Mouse (Mus musculus): ENCODE measurements around the gene Oas1h. TPM values are rescaled to one million over a fixed set of nuclear protein-coding genes. Genes with fewer than 3 reads are reported as not detected.
"Not testable (repeated sequence)": the region's sequence is repeated elsewhere in the genome, so short reads cannot be mapped to it uniquely, and the experiment has no call there.

Gene Oas1h
- polyA plus RNA-seq, 1 experiment from 2014 or later: not detected

DNA sequence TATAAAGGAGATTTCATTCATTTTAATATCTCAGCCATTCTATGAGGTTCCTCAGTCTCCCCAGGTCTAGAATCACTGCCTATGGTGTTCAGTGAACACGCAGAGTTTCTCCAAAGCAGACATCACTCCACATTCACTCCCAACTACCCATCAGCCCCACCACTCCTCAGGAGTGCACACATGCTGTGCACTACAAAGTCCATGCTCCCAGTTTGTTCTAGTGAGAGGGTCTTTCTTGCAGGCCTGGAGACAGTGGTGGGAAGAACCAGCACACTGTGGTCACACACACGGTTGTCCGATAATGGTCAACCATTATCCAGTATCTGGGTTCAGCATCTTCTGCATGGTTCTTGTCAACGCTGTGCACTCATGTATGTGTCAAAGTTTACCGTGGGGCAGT lies 40.8 kb downstream of the Oas1h start:
- no peak overlapping the region for H3K4me3 ChIP-seq (replicated peaks)
- H3K9me3 ChIP-seq (replicated peaks): 0 out of 2 replicates have a peak, but pooled peaks cover 5% of the 10 kb centered on the region
- no peaks in the 10 kb centered on the region for H3K4me1 ChIP-seq
- no peak overlapping the region for H3K9ac ChIP-seq (replicated peaks)
- 92% methylated on average over 5 of the region's 5 CpGs for WGBS
- H3K36me3 ChIP-seq: no peaks in the 10 kb centered on the region
- ATAC-seq (ENCODE audit: low FRiP score): no peak
- no peaks in the 10 kb centered on the region for H3K27me3 ChIP-seq (replicated peaks)
- no peak overlapping the region for H3K27ac ChIP-seq (replicated peaks)
- no peak overlapping the region for H3K4me2 ChIP-seq

DNA sequence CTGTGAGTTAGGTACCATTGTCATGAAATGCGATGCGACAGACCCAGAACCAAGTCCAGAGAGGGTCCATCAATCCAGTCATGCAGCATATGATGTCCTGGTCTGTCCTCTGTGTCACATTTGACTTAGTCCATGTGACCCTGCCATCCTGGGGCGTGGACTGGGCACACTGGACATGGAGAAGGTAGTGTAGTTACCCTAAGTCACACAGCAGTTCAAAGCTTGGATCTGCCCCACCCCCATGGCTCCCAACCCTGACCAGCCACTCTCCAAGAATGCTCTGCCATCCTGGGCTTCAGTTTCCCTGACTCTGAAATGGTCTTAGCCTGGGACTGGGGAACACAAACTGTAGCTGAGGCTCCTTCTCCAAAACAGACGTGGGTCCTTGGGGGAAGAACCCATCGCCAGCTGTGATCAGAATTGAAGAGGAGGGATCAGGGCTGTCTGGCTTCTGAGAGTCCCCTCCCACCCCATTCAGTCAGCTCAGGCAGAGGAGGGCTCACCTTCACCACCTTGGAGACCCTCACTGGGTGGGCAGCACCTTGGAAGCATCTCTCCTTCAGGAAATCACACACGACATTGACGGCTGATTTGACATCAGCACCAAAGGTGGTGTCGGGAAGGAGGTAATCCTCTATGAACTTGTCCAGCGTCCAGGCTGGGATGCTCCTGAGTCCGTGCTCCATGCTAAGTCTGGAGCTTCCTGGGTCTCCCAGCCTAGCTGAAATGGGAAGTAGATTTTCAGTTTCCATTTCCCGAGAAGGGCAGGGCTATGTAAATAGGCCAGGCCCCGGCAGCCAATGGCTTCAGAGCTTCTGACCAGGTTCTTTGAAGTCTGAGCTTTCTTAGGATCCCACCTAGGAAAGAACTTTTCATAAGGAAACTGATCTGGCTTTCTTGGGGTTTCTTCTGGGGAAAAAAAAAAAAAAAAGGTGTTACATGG lies 45.8 kb downstream of the Oas1h start, which contains the start of gene Oas1a:
Oas1a (minus strand) TSS at position 731 of the 943 bp plus-strand sequence.
- not testable (repeated sequence) for ATAC-seq (ENCODE audit: low FRiP score); H3K9me3 ChIP-seq (replicated peaks); H3K9ac ChIP-seq (replicated peaks); H3K27ac ChIP-seq (replicated peaks); H3K4me2 ChIP-seq; H3K4me1 ChIP-seq; H3K4me3 ChIP-seq (replicated peaks); H3K36me3 ChIP-seq; H3K27me3 ChIP-seq (replicated peaks)
- WGBS: 35% methylated on average over 9 of the region's 12 CpGs

DNA sequence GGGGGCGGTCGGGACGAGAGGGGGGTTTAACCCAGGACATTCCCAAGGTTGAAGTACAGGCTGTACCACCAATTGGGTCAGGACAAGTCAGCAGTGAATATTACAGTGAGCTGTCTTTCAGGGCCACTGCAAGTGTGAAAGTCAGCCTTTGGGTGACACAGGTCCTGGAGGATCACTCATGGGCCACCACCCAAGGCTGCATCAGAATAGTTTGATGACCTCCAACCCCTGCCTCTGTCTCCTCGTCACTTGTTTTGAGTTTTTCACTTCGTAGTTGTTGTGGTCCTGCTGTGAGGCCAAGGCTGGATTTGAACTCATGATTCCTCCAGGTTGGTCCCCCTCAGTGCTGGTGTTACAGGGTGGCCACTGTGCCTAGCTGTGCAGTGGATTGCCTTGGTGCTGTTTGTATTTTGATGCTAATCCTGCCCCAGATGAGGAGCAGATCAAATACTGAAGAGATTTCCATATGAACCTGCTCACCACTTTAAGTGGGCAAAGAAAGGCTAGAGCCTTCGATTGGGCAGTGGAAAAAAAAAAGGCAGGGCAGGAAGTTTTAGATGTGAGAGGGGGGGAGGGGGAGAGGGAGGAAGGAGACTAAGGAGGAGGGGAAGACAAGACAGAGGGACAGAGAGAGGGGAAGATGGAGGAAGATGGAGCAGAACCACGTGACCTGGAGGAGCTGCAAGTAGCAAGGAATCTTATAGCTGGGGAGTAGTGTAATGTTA lies 47.1 kb downstream of the Oas1h start:
- H3K4me3 ChIP-seq (replicated peaks): no peak overlapping the region
- ATAC-seq (ENCODE audit: low FRiP score): no peak

DNA sequence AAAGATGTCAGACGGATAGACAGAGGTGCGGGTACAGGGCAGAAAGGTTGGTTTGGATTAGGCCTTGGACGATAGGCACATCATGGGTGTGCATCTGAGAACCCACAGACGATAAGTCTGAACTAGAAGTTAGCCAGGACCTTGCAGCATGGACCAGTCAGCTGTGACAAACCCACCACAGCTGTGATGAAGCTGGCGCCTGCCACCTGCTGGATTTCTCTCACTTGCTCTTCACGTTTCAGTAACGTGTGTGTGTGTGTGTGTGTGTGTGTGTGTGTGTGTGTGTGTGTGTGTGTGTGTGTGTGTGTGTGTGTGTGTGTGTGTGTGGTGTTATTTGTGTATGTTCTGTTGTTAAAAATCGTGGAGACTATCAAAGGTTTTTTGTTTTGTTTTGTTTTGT lies 53.0 kb downstream of the Oas1h start, which contains the start of gene Oas1d:
Oas1d (plus strand) TSS at position 333 of the 400 bp plus-strand sequence.
- ATAC-seq (ENCODE audit: low FRiP score); H3K4me1 ChIP-seq; H3K9ac ChIP-seq (replicated peaks); H3K9me3 ChIP-seq (replicated peaks); H3K27ac ChIP-seq (replicated peaks); H3K36me3 ChIP-seq; H3K4me2 ChIP-seq; H3K4me3 ChIP-seq (replicated peaks); H3K27me3 ChIP-seq (replicated peaks): not testable (repeated sequence)
- WGBS: 64% methylated on average over 8 of the region's 8 CpGs

More for the DNA sequence above, 47.1 kb downstream of the Oas1h start:
- no peak overlapping the region for H3K27ac ChIP-seq (replicated peaks)
- H3K36me3 ChIP-seq: no peaks in the 10 kb centered on the region
- no peaks in the 10 kb centered on the region for H3K4me1 ChIP-seq
- H3K4me2 ChIP-seq: no peak overlapping the region
- no peaks in the 10 kb centered on the region for H3K27me3 ChIP-seq (replicated peaks)
- no peak overlapping the region for H3K9ac ChIP-seq (replicated peaks)
- H3K9me3 ChIP-seq (replicated peaks): no peaks in the 10 kb centered on the region
- 56% methylated on average over 7 of the region's 7 CpGs for WGBS

DNA sequence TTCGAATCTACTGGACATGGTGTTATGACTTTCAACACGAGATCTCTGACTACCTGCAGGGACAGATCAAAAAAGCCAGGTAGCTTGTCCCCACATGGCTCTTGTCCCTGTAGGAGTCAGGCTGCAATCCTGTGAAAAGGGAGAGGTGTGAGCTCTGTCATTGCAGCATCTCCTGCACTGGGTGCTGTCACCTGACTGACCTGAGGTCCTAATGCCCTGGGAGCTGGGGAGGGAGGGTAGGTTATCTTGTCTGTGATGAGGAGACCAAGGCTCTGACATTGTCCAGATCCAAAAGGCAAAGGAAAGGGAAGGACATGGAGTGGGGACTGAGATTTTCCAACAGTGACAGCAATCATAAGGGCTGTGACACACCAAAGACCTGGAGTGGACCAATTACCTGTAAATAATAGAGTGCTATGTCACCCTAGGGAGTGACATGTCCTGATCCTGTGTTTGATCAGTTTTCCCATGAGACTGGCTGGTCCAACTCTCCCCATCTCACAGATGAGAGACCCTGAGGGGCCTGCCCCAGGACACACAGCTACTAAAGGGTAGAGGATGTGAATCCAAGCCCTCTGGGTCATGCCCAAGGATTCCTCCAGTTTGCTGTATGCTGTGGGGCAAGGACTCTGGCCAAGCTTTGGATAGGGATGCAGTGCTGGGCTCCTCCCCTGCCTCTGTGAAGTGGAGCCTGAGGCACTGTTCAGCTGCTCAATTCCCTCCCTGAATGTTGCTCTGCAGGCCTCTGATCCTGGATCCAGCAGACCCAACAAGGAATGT lies 58.1 kb downstream of the Oas1h start:
- WGBS: 76% methylated on average over 2 of the region's 2 CpGs
- not testable (repeated sequence) for H3K36me3 ChIP-seq; ATAC-seq (ENCODE audit: low FRiP score)

DNA sequence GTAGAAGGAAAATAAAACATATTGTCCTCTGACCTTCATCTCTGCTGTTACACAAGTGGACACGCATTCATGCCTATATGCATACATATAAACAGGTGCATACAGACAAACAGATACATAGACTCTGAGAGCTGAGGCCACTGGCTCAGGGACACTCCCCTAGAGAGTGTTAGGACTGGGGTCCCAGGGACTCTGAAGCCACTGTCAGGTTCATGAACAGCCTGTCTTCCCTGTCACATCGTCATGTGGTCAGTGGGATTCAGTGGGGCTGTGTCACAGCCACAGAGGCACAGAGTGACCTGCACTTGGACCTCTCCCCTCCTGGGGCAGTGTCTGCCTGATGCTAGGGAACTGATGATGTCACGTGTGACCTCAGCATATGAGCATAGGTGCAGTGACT lies 59.1 kb downstream of the Oas1h start:
- Histone ChIP-seq H3K4me1 (no peaks in the 10 kb centered on the region), H3K36me3 (no peaks in the 10 kb centered on the region), H3K9ac (replicated peaks) (no peak overlapping the region), H3K4me2 (no peak overlapping the region), H3K27me3 (replicated peaks) (no peaks in the 10 kb centered on the region), H3K4me3 (replicated peaks) (no peak overlapping the region), H3K27ac (replicated peaks) (no peak overlapping the region), H3K9me3 (replicated peaks) (no peaks in the 10 kb centered on the region)
- no peak for ATAC-seq (ENCODE audit: low FRiP score)
- 83% methylated on average over 3 of the region's 3 CpGs for WGBS

More for the DNA sequence above, 58.1 kb downstream of the Oas1h start:
- not testable (repeated sequence) for H3K4me1 ChIP-seq; H3K4me3 ChIP-seq (replicated peaks); H3K9me3 ChIP-seq (replicated peaks); H3K4me2 ChIP-seq; H3K9ac ChIP-seq (replicated peaks); H3K27ac ChIP-seq (replicated peaks); H3K27me3 ChIP-seq (replicated peaks)

Small RNA genes lying within 50 kb of the gene (microRNA-seq; reads per million reads assigned to microRNA genes)
- gene Gm22907: not detected

Other genes starting within 250 kb of the Oas1h start
- 29.4 and 34.0 TPM in 2 replicates for gene Rita1, start 248.8 kb upstream of the Oas1h start, polyA plus RNA-seq (2015; fragmentation: Nextera tagmentation; extraction: Ambion mirVana)
- 35.7 and 42.0 TPM in 2 replicates for gene Ddx54, start 248.7 kb upstream of the Oas1h start, polyA plus RNA-seq (2015; fragmentation: Nextera tagmentation; extraction: Ambion mirVana)
- gene Cfap73, start 227.2 kb upstream of the Oas1h start, polyA plus RNA-seq (2015; fragmentation: Nextera tagmentation; extraction: Ambion mirVana): 0.33 and 0.80 TPM in 2 replicates
- gene Rasal1, start 212.6 kb upstream of the Oas1h start, polyA plus RNA-seq (2015; fragmentation: Nextera tagmentation; extraction: Ambion mirVana): 0.24 and 0.93 TPM in 2 replicates
- gene Dtx1, start 149.5 kb upstream of the Oas1h start, polyA plus RNA-seq (2015; fragmentation: Nextera tagmentation; extraction: Ambion mirVana): 59.9 and 61.1 TPM in 2 replicates
- gene Oas2, start 111.6 kb upstream of the Oas1h start, polyA plus RNA-seq (2015; fragmentation: Nextera tagmentation; extraction: Ambion mirVana): 0.20 and 0.46 TPM in 2 replicates
- 0.60 and 0.87 TPM in 2 replicates for gene Oas3, start 83.8 kb upstream of the Oas1h start, polyA plus RNA-seq (2015; fragmentation: Nextera tagmentation; extraction: Ambion mirVana)
- 0.18 and 0.31 TPM in 2 replicates for gene Oas1e, start 65.9 kb upstream of the Oas1h start, polyA plus RNA-seq (2015; fragmentation: Nextera tagmentation; extraction: Ambion mirVana)
- 0.55 and 0.65 TPM in 2 replicates for gene Oas1c, start 48.9 kb upstream of the Oas1h start, polyA plus RNA-seq (2015; fragmentation: Nextera tagmentation; extraction: Ambion mirVana)
- gene Oas1f, start 14.1 kb upstream of the Oas1h start, polyA plus RNA-seq (2015; fragmentation: Nextera tagmentation; extraction: Ambion mirVana): not detected in 2 replicates
- 0.37 and 1.4 TPM in 2 replicates for gene Oas1g, start 26.2 kb downstream of the Oas1h start, polyA plus RNA-seq (2015; fragmentation: Nextera tagmentation; extraction: Ambion mirVana)
- gene Oas1a, start 46.1 kb downstream of the Oas1h start, polyA plus RNA-seq (2015; fragmentation: Nextera tagmentation; extraction: Ambion mirVana): 1.5 and 4.1 TPM in 2 replicates
- gene Oas1d, start 53.1 kb downstream of the Oas1h start, polyA plus RNA-seq (2015; fragmentation: Nextera tagmentation; extraction: Ambion mirVana): 0.09 TPM in 1 of 2 replicates, not detected in the other
- 22.1 and 25.6 TPM in 2 replicates for gene Rph3a, start 148.7 kb downstream of the Oas1h start, polyA plus RNA-seq (2015; fragmentation: Nextera tagmentation; extraction: Ambion mirVana)

All from neural tube, embryonic 15.5 days (tissue).